Mouse (Mus musculus) stomach, embryonic 14.5 days (tissue): ENCODE results near the gene Irx1. TPM values are rescaled to one million over a fixed set of nuclear protein-coding genes. Genes with fewer than 3 reads are reported as not detected.

Source experiments
- ATAC-seq: fragments of 200-750 bp; cut with Nextera tagmentation; 2 replicates; pipeline ENCODE4 v1.8.0; 2017; ENCODE audit warnings: low read depth, moderate TSS enrichment; ENCODE audit not compliant: insufficient number of reproducible peaks, insufficient read depth, low FRiP score
- H3K27ac ChIP-seq: fragments of 300-500 bp; sonication (generic); 2 replicates; pipeline ENCODE4 v1.5.1; 2014; ENCODE audit warnings: mild to moderate bottlenecking, low read length, moderate library complexity, mixed read lengths
- H3K27me3 ChIP-seq: fragments of 300-500 bp; sonication (generic); 2 replicates; pipeline ENCODE4 v1.6.1; 2014; ENCODE audit warnings: low read length, control low read depth, mixed read lengths; ENCODE audit not compliant: control insufficient read depth, insufficient read depth
- H3K36me3 ChIP-seq: fragments of 300-500 bp; sonication (generic); 2 replicates; pipeline ENCODE4 v1.6.1; 2014; ENCODE audit warnings: mild to moderate bottlenecking, control low read depth, low read length, moderate library complexity, mixed read lengths; ENCODE audit not compliant: control insufficient read depth, insufficient read depth
- H3K4me1 ChIP-seq: fragments of 300-500 bp; sonication (generic); 2 replicates; pipeline ENCODE4 v1.6.1; 2014; ENCODE audit warnings: low read length, control low read depth, mixed read lengths; ENCODE audit not compliant: control insufficient read depth, insufficient read depth
- H3K4me2 ChIP-seq: fragments of 300-500 bp; sonication (generic); replicated peaks from 2 replicates; pipeline ENCODE4 v1.6.1; 2014; ENCODE audit warnings: low read depth, low read length, control low read depth
- H3K4me3 ChIP-seq: fragments of 300-500 bp; sonication (generic); 2 replicates; pipeline ENCODE4 v1.5.1; 2014; ENCODE audit warnings: low read depth, low read length, control low read depth
- H3K9ac ChIP-seq: fragments of 300-500 bp; sonication (generic); replicated peaks from 2 replicates; pipeline ENCODE4 v1.6.1; 2014; ENCODE audit warnings: low read depth, mild to moderate bottlenecking, control low read depth, low read length, moderate library complexity, mixed read lengths
- H3K9me3 ChIP-seq: fragments of 300-500 bp; sonication (generic); 2 replicates; pipeline ENCODE4 v1.6.1; 2016; ENCODE audit warnings: low read depth, low read length, control low read depth; ENCODE audit not compliant: control insufficient read depth
- WGBS: fragments of 180-500 bp; shearing (Covaris S2); extraction: QIAGEN DNeasy Blood & Tissue Kit; methylation state at CpG from one replicate; pipeline ENCODE4 v1.1.7; 2014; 5-methylcytosine and 5-hydroxymethylcytosine counted together
- polyA plus RNA-seq: library from polyadenylated mRNA; unstranded; fragments of >200 nt; fragmentation: Nextera tagmentation; extraction: Ambion mirVana; gene quantifications from 2 replicates; pipeline ENCODE4 v1.2.1, GENCODE M21; 2014

Irx1 gene
- polyA plus RNA-seq = 0.10 TPM in 1 of 2 replicates, not detected in the other

DNA sequence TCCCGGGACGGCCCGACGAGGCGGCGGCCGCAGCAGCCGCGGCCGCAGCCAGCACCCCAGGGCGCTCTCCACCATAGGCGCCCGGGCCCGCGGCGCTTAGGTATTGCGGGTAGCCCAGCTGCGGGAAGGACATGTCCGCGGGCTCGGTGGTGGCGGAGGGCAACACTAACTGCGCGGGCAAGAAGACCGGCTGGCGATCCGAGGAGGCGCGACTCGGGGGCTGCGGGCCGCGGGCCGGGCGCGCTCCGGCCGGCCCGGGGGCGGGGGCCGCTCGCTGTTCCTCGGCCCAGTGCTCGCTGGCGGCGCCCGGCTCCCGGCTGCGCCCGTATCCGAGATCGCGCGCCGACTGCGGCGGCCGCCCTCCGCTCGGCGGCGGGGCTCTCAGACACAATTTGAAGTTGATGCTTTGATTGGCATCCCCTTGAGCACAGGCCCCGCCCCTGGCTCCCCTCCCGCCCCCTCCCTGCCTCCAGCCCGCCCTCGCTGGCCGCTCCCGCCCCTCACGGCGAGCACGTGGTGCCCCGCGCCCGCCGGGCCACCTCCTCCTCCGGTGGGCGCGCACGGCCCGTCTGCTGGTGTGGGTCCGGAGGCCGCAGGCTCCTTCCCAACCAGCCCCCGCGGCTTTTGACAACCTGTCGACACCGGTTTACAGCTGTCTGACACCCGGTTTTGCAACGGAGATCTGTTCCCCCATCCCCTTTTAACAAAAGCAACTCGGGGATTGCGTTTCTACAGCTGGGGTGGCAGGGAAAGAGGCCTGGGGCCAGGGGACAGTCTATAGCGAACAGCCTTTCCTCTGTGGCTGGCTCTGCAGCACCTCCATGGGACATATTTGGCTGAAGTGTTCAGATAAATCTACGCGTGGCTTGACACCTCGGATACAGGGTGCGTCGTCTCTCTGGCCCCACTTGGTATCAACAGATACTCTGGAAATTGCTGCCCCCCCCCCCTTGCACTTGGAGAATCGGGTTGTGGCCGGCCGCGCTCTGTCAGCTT, at the start of gene Irx1:
Irx1 (minus strand) TSS at position 368 of the 996 bp plus-strand sequence.
- Histone ChIP-seq H3K9ac (0 out of 2 replicates have a peak within 1 kb of the TSS, but pooled peaks have one; percentile 10), H3K27ac (no peak within 1 kb of the TSS)

DNA sequence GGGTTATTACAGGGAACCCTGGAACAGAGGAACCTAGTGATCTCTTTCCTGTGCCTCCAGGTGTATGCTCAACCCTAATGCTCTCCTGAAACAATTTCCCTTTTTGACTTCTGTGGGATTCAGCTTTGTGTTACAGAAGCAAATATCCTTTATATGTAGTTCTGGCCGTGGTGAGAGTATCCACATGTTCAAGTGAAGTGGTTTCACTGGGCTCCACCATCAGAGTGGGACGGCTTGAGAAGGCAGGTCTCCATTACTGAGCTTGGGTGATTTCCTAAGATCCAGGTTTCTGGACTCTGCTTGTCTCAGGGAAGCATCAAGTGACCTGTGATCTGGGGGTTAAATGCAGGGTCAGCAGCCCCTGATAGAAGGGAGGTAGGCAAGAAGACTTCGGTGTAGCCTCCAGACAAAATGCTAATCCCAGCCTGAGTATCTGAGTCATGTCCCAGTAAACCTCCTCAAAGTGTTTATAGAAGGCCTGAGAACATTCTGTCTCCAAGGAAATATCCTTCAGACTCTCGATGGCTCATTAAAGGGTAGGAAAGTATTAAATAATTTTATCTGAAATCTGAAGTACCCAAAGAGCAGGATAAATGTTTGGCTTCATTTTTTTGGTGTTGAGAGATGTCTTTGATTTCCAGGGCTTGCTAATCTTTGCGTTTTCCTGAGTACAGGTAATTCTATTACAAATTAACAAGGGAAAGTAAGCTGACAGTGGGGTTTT, 16.6 kb upstream of the Irx1 start:
- no peak overlapping the region for H3K4me3 ChIP-seq
- no peak overlapping the region for H3K9ac ChIP-seq
- no peaks in the 10 kb centered on the region for H3K9me3 ChIP-seq
- H3K4me2 ChIP-seq = no peak overlapping the region
- no peaks in the 10 kb centered on the region for H3K4me1 ChIP-seq
- no peak for ATAC-seq
- H3K27ac ChIP-seq = no peak overlapping the region
- H3K36me3 ChIP-seq = no peaks in the 10 kb centered on the region
- H3K27me3 ChIP-seq = no peaks in the 10 kb centered on the region
- WGBS = 55% methylated on average over 5 of the region's 5 CpGs

More for the DNA sequence above, at the start of gene Irx1:
- H3K9me3 ChIP-seq = no peaks in the 10 kb centered on the region
- peak within 1 kb of the TSS; percentile 36 for H3K4me3 ChIP-seq
- H3K4me2 ChIP-seq = peak within 1 kb of the TSS; percentile 64
- no peak for ATAC-seq
- peaks cover 6% of the 10 kb centered on the region; the same call in 1 of the 2 replicates for H3K4me1 ChIP-seq
- no peaks in the 10 kb centered on the region for H3K36me3 ChIP-seq
- H3K27me3 ChIP-seq = peaks cover 71% of the 10 kb centered on the region
- WGBS = under 1% methylated on average over 77 of the region's 100 CpGs

DNA sequence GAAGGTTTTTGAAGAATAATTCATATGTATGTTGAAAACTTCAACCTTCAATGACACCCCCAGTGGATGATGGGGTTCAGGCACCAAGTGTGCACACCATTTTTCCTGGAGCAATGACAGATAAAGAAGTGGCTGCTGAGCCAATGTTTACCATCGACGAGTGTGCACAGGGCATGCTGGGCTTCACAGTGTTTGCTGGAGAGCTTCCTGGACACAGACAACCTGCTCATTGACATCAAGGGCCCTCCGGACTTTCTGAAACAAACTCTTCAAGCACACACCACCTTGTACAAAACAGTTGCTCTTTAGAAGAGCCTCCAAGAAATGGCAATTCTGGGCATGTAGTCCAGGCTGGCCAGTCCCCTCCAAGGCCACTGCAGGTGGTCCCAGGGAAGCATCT, 12.2 kb upstream of the Irx1 start:
- Histone ChIP-seq H3K9ac (no peak overlapping the region), H3K4me3 (no peak overlapping the region), H3K4me1 (no peaks in the 10 kb centered on the region), H3K27ac (no peak overlapping the region), H3K4me2 (no peak overlapping the region), H3K27me3 (0 out of 2 replicates have a peak, but pooled peaks cover 2% of the 10 kb centered on the region), H3K9me3 (no peaks in the 10 kb centered on the region), H3K36me3 (no peaks in the 10 kb centered on the region)
- WGBS = 60% methylated on average over 3 of the region's 3 CpGs
- ATAC-seq = no peak

DNA sequence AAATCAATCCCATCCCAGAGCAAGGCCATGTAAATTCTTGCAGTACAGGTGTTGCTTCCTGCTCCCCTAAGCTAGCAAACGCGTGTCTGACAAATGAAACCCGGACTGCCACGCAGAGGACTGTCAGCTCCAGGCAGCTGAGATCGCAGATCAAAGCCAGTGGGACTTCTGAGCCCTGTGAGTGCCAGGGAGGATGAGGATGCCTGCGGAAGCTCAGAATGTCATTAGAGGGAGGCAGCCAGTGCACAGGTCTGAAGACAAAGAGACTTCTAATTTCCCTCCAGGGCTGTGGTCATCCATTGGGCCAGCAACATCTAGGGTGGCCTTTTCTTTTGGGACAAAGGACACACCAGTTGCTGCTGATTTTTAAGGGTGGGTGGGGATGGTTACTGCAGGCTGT, 4.8 kb upstream of the Irx1 start:
- peaks cover 53% of the 10 kb centered on the region for H3K27me3 ChIP-seq
- 0 out of 2 replicates have a peak, but pooled peaks cover 2% of the 10 kb centered on the region for H3K4me1 ChIP-seq
- ATAC-seq = no peak
- no peak overlapping the region for H3K4me2 ChIP-seq
- no peaks in the 10 kb centered on the region for H3K36me3 ChIP-seq
- H3K9me3 ChIP-seq = no peaks in the 10 kb centered on the region
- WGBS = 3% methylated on average over 6 of the region's 6 CpGs
- no peak overlapping the region for H3K27ac ChIP-seq
- H3K4me3 ChIP-seq = no peak overlapping the region
- no peak overlapping the region for H3K9ac ChIP-seq

DNA sequence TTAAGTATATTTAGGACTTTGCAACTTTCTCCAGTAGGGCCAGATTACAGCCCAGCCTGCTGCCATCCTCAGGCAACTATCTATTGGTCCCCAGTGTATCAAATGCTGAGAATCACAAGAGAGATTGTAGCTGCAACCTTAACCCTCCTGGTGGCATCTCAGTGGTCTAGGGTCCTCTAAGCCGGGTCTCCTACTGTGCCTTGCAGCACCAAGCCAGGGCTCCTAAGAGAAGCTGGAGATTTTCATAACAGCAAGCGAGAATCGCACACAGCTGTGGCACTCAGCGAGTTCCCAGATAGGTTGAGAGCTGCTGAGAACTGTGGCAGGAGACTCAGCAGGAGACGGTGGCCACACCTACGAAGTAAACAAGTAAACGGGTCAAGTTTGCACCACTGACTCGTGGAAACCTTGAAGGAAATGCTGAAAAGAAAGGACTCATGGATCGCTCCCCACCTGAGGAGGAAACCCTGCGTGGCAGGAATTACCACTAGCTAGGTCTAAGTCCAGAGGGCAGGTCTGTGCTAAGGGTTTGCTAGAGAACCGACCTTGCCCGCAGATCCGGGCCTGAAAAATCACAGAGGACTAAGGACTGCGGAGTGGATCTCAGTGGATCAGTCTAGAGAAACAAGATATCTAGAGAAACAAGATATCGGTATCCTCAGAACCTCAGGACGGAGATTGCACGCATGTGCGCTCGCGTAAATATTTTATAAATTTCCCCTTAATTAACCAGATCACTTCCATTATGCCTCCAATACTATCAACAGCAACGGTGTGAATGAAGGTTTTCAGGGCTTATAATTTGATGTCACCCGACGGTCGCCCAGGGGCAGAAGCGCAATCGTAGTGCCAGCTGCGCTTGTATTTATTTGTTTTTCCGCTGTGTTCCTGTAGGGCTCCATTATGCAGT, 4.1 kb upstream of the Irx1 start:
- H3K9me3 ChIP-seq = no peaks in the 10 kb centered on the region
- WGBS = 4% methylated on average over 28 of the region's 28 CpGs

DNA sequence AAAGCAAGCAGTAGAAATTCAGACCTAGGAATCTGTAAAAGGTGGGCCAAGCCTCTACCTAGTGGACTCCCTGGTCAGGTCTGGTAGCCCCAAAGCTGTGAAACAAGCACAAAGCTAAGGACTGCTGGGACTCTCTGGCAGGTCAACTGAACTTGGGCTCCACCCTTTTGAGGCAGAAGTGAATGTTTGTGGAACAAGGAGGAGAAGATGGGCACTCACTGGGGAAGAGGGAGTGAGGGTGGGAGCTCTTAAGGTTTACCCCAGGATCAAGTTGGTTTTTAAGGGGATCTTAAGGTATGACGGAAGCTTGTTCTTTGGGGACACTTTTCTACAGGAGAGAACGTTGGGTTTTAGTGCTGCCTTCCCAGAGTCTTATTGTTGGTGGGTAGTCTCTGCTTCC, 3.1 kb upstream of the Irx1 start:
- Histone ChIP-seq H3K27me3 (peaks cover 60% of the 10 kb centered on the region), H3K27ac (no peak overlapping the region), H3K9me3 (no peaks in the 10 kb centered on the region), H3K4me2 (no peak overlapping the region), H3K4me1 (peaks cover 6% of the 10 kb centered on the region; the same call in 1 of the 2 replicates), H3K9ac (no peak overlapping the region), H3K4me3 (no peak overlapping the region), H3K36me3 (no peaks in the 10 kb centered on the region)
- no peak for ATAC-seq
- WGBS = 21% methylated on average over 2 of the region's 2 CpGs

More for the DNA sequence above, 4.1 kb upstream of the Irx1 start:
- H3K27ac ChIP-seq = no peak overlapping the region
- ATAC-seq = no peak
- H3K36me3 ChIP-seq = no peaks in the 10 kb centered on the region
- H3K9ac ChIP-seq = no peak overlapping the region
- H3K4me2 ChIP-seq = no peak overlapping the region
- no peak overlapping the region for H3K4me3 ChIP-seq
- peaks cover 6% of the 10 kb centered on the region; the same call in 1 of the 2 replicates for H3K4me1 ChIP-seq
- peaks cover 59% of the 10 kb centered on the region for H3K27me3 ChIP-seq

DNA sequence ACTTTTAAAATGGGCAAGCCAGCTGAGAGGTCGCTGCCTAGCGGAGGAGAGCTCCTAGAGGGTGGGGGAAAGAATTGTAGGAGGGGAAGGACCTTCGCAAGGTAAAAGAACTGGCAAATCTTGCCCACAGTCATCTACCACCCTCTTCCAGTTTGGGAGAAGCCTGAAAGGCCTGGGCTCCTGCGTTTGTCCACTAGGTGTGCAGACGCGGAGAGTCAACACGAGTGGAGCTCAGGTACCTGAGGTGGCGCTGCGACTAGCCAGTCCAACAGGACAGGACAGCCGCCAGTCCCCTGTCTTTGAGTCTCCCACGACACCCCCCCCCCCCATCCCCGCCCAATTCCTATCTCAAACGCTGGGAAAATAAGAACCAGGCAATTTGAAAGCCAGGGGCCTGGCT, 843 bp upstream of the Irx1 start:
- H3K9me3 ChIP-seq = no peaks in the 10 kb centered on the region
- peaks cover 65% of the 10 kb centered on the region for H3K27me3 ChIP-seq
- H3K4me2 ChIP-seq = peak overlapping the region; percentile 64; the same call in 1 of the 2 replicates
- no peak overlapping the region for H3K27ac ChIP-seq
- peaks cover 6% of the 10 kb centered on the region; the same call in 1 of the 2 replicates for H3K4me1 ChIP-seq
- peak overlapping the region; percentile 36; the same call in 1 of the 2 replicates for H3K4me3 ChIP-seq
- no peak for ATAC-seq
- WGBS = under 1% methylated on average over 13 of the region's 13 CpGs
- no peak overlapping the region for H3K9ac ChIP-seq
- no peaks in the 10 kb centered on the region for H3K36me3 ChIP-seq
